9 mouse cellular contexts compared by ENCODE assay signal in genomic region chr2:71376433-71376906, GRCm38 (mm10). TPM values are rescaled to one million over a fixed set of nuclear protein-coding genes. Genes with fewer than 3 reads are reported as not detected.
DNase-seq lines count a peak whose midpoint lies in the region; ATAC-seq and TF ChIP-seq lines count a peak whose summit lies in the region.
"Had no signal": no experiment of that assay in that cellular context is flagged by ENCODE, and none has a peak within 500 bp of the region (broad histone marks: within the 10 kb centered on the region; RNA-seq: fewer than 3 reads in every experiment).

No protein-coding gene starts in this region.

- no peak for ATAC-seq in heart, embryonic 15.5 days (replicated peaks; ENCODE audit: insufficient number of reproducible peaks, insufficient read depth, low FRiP score, low read depth)
- 0 out of 2 replicates have a peak, but pooled peaks have one; percentile 35 for ATAC-seq in liver, embryonic 15.5 days (ENCODE audit: insufficient read depth)

- H3K27me3 ChIP-seq in heart, embryonic 15.5 days: no peaks in the 10 kb centered on the region
- H3K27me3 ChIP-seq in CH12.LX (replicated peaks): no peaks in the 10 kb centered on the region
- no peaks in the 10 kb centered on the region for H3K27me3 ChIP-seq in embryonic facial prominence, embryonic 10.5 days (replicated peaks; ENCODE audit: low read depth, poor library complexity, severe bottlenecking)
- no peaks in the 10 kb centered on the region for H3K27me3 ChIP-seq in liver, embryonic 15.5 days
- no peaks in the 10 kb centered on the region for H3K27me3 ChIP-seq in cerebellum, adult 2 months (ENCODE audit: control insufficient read depth, insufficient read depth, low read length)

- no peak for TF ChIP-seq EP300 in CH12.LX (IDR thresholded peaks at IDR 0.05; ENCODE audit: low read length)

- no peak overlapping the region for H3K9ac ChIP-seq in heart, embryonic 15.5 days
- H3K9ac ChIP-seq in CH12.LX (ENCODE audit: insufficient read depth, low read depth): no peak overlapping the region
- H3K9ac ChIP-seq in liver, embryonic 15.5 days: no peak overlapping the region

- H3K79me2 ChIP-seq in CH12.LX (replicated peaks; ENCODE audit: control insufficient read depth, extremely low read depth, insufficient read depth, poor library complexity, severe bottlenecking): no peaks in the 10 kb centered on the region

- dilution Hi-C loops in CH12.LX (cut with MboI; ENCODE audit: extremely low pct_ligation_motif_present, extremely low pct_unique_long_range_greater_than_20kb, low sequenced_read_pairs): no loop called here

- H3K4me3 ChIP-seq in heart, embryonic 15.5 days: 0 out of 2 replicates have a peak overlapping the region, but pooled peaks have one; percentile 1
- H3K4me3 ChIP-seq in CH12.LX (replicated peaks in 1 of 3; ENCODE audit: low read depth in 2 of 3, low read length in 2 of 3, poor library complexity in 1 of 3): no peak overlapping the region
- peak overlapping the region; percentile 13; the same call in 1 of the 2 replicates for H3K4me3 ChIP-seq in embryonic facial prominence, embryonic 10.5 days
- H3K4me3 ChIP-seq in liver, embryonic 15.5 days (replicated peaks): peak overlapping the region; percentile 37
- no peak overlapping the region for H3K4me3 ChIP-seq in cerebellum, adult 2 months (replicated peaks; ENCODE audit: insufficient read depth, low read depth, low read length)

- TF ChIP-seq RAD21 in CH12.LX (IDR thresholded peaks at IDR 0.05; ENCODE audit: low read depth, low read length): no peak

- no peaks in the 10 kb centered on the region for H3K9me3 ChIP-seq in heart, embryonic 15.5 days (replicated peaks)
- H3K9me3 ChIP-seq in CH12.LX (replicated peaks; ENCODE audit: low read length): no peaks in the 10 kb centered on the region
- no peaks in the 10 kb centered on the region for H3K9me3 ChIP-seq in embryonic facial prominence, embryonic 10.5 days
- no peaks in the 10 kb centered on the region for H3K9me3 ChIP-seq in liver, embryonic 15.5 days (replicated peaks)

- peak overlapping the region; percentile 28 for H3K4me2 ChIP-seq in heart, embryonic 15.5 days
- no peak overlapping the region for H3K4me2 ChIP-seq in CH12.LX (ENCODE audit: insufficient read depth, low read depth, poor library complexity, severe bottlenecking)
- peak overlapping the region; percentile 54 for H3K4me2 ChIP-seq in liver, embryonic 15.5 days

- WGBS in heart, embryonic 15.5 days: 29% methylated on average over 11 of the region's 11 CpGs
- WGBS in embryonic facial prominence, embryonic 10.5 days: 53% methylated on average over 11 of the region's 11 CpGs
- 40% methylated on average over 11 of the region's 11 CpGs for WGBS in liver, embryonic 15.5 days (ENCODE audit: insufficient replicate concordance)
- WGBS in cerebellum, adult 2 months: 55% methylated on average over 11 of the region's 11 CpGs

- in situ Hi-C loops in CH12.LX (cut with MboI; ENCODE audit: low pct_ligation_motif_present, low pct_unique_long_range_greater_than_20kb, low sequenced_read_pairs): no loop called here

- no peak for TF ChIP-seq POLR2A in CH12.LX (IDR thresholded peaks at IDR 0.05; ENCODE audit: low read depth, low read length)
- no peak for TF ChIP-seq POLR2A in cerebellum, adult 2 months (IDR thresholded peaks at IDR 0.05; ENCODE audit: borderline replicate concordance, insufficient read depth, low read length)

- H3K36me3 ChIP-seq in heart, embryonic 15.5 days: no peaks in the 10 kb centered on the region
- no peaks in the 10 kb centered on the region for H3K36me3 ChIP-seq in CH12.LX (replicated peaks in 1 of 2; ENCODE audit: control insufficient read depth in 1 of 2, insufficient read depth in 1 of 2, low read length in 1 of 2)
- no peaks in the 10 kb centered on the region for H3K36me3 ChIP-seq in embryonic facial prominence, embryonic 10.5 days (replicated peaks)
- no peaks in the 10 kb centered on the region for H3K36me3 ChIP-seq in liver, embryonic 15.5 days (replicated peaks)

- H3K27ac ChIP-seq in heart, embryonic 15.5 days: no peak overlapping the region
- H3K27ac ChIP-seq in CH12.LX (ENCODE audit: insufficient read depth, low read depth): no peak overlapping the region
- peak overlapping the region; percentile 48; the same call in 1 of the 2 replicates for H3K27ac ChIP-seq in embryonic facial prominence, embryonic 10.5 days (replicated peaks)
- H3K27ac ChIP-seq in liver, embryonic 15.5 days (replicated peaks): no peak overlapping the region
- H3K27ac ChIP-seq in cerebellum, adult 2 months (ENCODE audit: insufficient read depth, low read length): no peak overlapping the region

- DNase-seq in heart, adult 8-10 months (ENCODE audit: low spot score): no peak
- DNase-seq in CH12.LX (ENCODE audit: extremely low read depth): no peak
- no peak for DNase-seq in embryonic facial prominence, embryonic 10.5 days (ENCODE audit: low spot score)
- DNase-seq in frontal cortex, postnatal 10 days (ENCODE audit: low spot score in 2 of 2): no peak
- no peak for DNase-seq in cerebellum, adult 2 months
- DNase-seq in gastrocnemius, postnatal 25 days: no peak
- DNase-seq: cerebellum, adult 8-10 months had no signal

- TF ChIP-seq CTCF in CH12.LX (conservative IDR thresholded peaks at IDR 0.05 in 1 of 2, IDR thresholded peaks at IDR 0.05 in 1 of 2; ENCODE audit: low read depth in 2 of 2, low read length in 2 of 2): no peak
- TF ChIP-seq CTCF in cerebellum, adult 2 months (IDR thresholded peaks at IDR 0.05; ENCODE audit: borderline replicate concordance, insufficient read depth, low read depth, low read length): no peak

- peaks cover 7% of the 10 kb centered on the region; the same call in 1 of the 2 replicates for H3K4me1 ChIP-seq in heart, embryonic 15.5 days (replicated peaks)
- peaks cover 0 to 13% of the 10 kb centered on the region in 2 experiments; a peak in 2 of 4 replicates for H3K4me1 ChIP-seq in CH12.LX (ENCODE audit: control insufficient read depth in 1 of 2, insufficient read depth in 2 of 2)
- peaks cover 15% of the 10 kb centered on the region for H3K4me1 ChIP-seq in embryonic facial prominence, embryonic 10.5 days
- peaks cover 31% of the 10 kb centered on the region for H3K4me1 ChIP-seq in liver, embryonic 15.5 days (replicated peaks)
- H3K4me1 ChIP-seq in cerebellum, adult 2 months (ENCODE audit: control insufficient read depth, insufficient read depth, low read length): no peaks in the 10 kb centered on the region

TF ChIP-seq in CH12.LX, 34 proteins besides CTCF, POLR2A, EP300 and RAD21:
- TF ChIP-seq MAZ (IDR thresholded peaks at IDR 0.05; ENCODE audit: low read depth, low read length) (no peak), MYC (IDR thresholded peaks at IDR 0.05; ENCODE audit: low read depth, low read length) (0 out of 2 replicates have a peak, but pooled peaks have one; percentile 23)

RNA-seq across cellular contexts. Expression of gene Slc25a12, which starts 8.9 kb away (rescaled TPM):
- polyA plus RNA-seq in heart, embryonic 15.5 days (2015; fragmentation: Nextera tagmentation; extraction: Ambion mirVana): 103 and 107 TPM in 2 replicates
- 100 to 1,000 TPM; 229 to 285 (median 258) TPM for total RNA-seq in heart, adult 8-10 months (2022)
- 97.1 and 105 TPM in 2 replicates for total RNA-seq in CH12.LX (2012; rRNA removed)
- 115 and 123 TPM in 2 replicates for total RNA-seq in CH12.LX (2014; rRNA removed)
- 178 and 211 TPM in 2 replicates for polyA plus RNA-seq in CH12.LX (2012; ENCODE audit: insufficient read length, low read depth)
- polyA plus RNA-seq in embryonic facial prominence, embryonic 10.5 days (2016; fragmentation: Nextera tagmentation; extraction: Ambion mirVana): 33.4 and 38.4 TPM in 2 replicates
- polyA plus RNA-seq in liver, embryonic 15.5 days (2015; fragmentation: Nextera tagmentation; extraction: Ambion mirVana): 25.5 and 25.6 TPM in 2 replicates
- 135 and 139 TPM in 2 replicates for polyA plus RNA-seq in cerebellum, adult 2 months (2012; rRNA removed)
- total RNA-seq in gastrocnemius, postnatal 25 days (2021): 100 to 1,000 TPM; 407 to 424 TPM

RNA-seq across cellular contexts. Expression of gene Hat1, which starts 12.3 kb away (rescaled TPM):
- 98.7 and 104 TPM in 2 replicates for polyA plus RNA-seq in heart, embryonic 15.5 days (2015; fragmentation: Nextera tagmentation; extraction: Ambion mirVana)
- total RNA-seq in heart, adult 8-10 months (2022): 10 to 100 TPM; 24.9 to 30.8 (median 28.0) TPM
- total RNA-seq in CH12.LX (2012; rRNA removed): 91.6 and 109 TPM in 2 replicates
- total RNA-seq in CH12.LX (2014; rRNA removed): 292 and 310 TPM in 2 replicates
- polyA plus RNA-seq in CH12.LX (2012; ENCODE audit: insufficient read length, low read depth): 167 and 184 TPM in 2 replicates
- 197 and 204 TPM in 2 replicates for polyA plus RNA-seq in embryonic facial prominence, embryonic 10.5 days (2016; fragmentation: Nextera tagmentation; extraction: Ambion mirVana)
- 94.9 and 107 TPM in 2 replicates for polyA plus RNA-seq in liver, embryonic 15.5 days (2015; fragmentation: Nextera tagmentation; extraction: Ambion mirVana)
- polyA plus RNA-seq in cerebellum, adult 2 months (2012; rRNA removed): 23.5 and 24.0 TPM in 2 replicates
- 10 to 100 TPM; 13.1 to 16.7 TPM for total RNA-seq in gastrocnemius, postnatal 25 days (2021)

Comparison
In these comparisons a context has a peak if more than half of its experiments do, and no peak if none do; other contexts are left out.
1. H3K4me3 ChIP-seq: peak in heart, embryonic 15.5 days (single experiment), embryonic facial prominence, embryonic 10.5 days (single experiment) and liver, embryonic 15.5 days (single experiment); none in CH12.LX (0 of 3) and cerebellum, adult 2 months (single experiment).